Mouse (Mus musculus) kidney, embryonic 14.5 days (tissue): ENCODE data around the gene Tor1a. TPM values are rescaled to one million over a fixed set of nuclear protein-coding genes. Genes with fewer than 3 reads are reported as not detected.
"Not testable (repeated sequence)": the region's sequence is repeated elsewhere in the genome, so short reads cannot be mapped to it uniquely, and the experiment has no call there.

Experiments
- ATAC-seq: fragments of 200-750 bp; cut with Nextera tagmentation; 2 replicates; pipeline ENCODE4 v1.8.0; 2017; ENCODE audit warnings: moderate number of reproducible peaks, mild to moderate bottlenecking, moderate TSS enrichment, moderate library complexity; ENCODE audit not compliant: low FRiP score, low TSS enrichment
- H3K27ac ChIP-seq: fragments of 300-500 bp; sonication (generic); 2 replicates; pipeline ENCODE4 v1.5.1; 2014; ENCODE audit warnings: low read depth, mild to moderate bottlenecking, low read length, moderate library complexity, mixed read lengths
- H3K27me3 ChIP-seq: fragments of 300-500 bp; sonication (generic); 2 replicates; pipeline ENCODE4 v1.6.1; 2014; ENCODE audit warnings: mild to moderate bottlenecking, low read length; ENCODE audit not compliant: control insufficient read depth, insufficient read depth
- H3K36me3 ChIP-seq: fragments of 300-500 bp; sonication (generic); 2 replicates; pipeline ENCODE4 v1.6.1; 2014; ENCODE audit warnings: low read length, mixed read lengths; ENCODE audit not compliant: control insufficient read depth, insufficient read depth
- H3K4me1 ChIP-seq: fragments of 300-500 bp; sonication (generic); 2 replicates; pipeline ENCODE4 v1.6.1; 2014; ENCODE audit warnings: low read length, mixed read lengths; ENCODE audit not compliant: control insufficient read depth, insufficient read depth
- H3K4me2 ChIP-seq: fragments of 300-500 bp; sonication (generic); replicated peaks from 2 replicates; pipeline ENCODE4 v1.6.1; 2014; ENCODE audit warnings: low read depth, mild to moderate bottlenecking, low read length
- H3K4me3 ChIP-seq: fragments of 300-500 bp; sonication (generic); 2 replicates; pipeline ENCODE4 v1.5.1; 2014; ENCODE audit warnings: mild to moderate bottlenecking, low read length
- H3K9ac ChIP-seq: fragments of 300-500 bp; sonication (generic); 2 replicates; pipeline ENCODE4 v1.6.1; 2014; ENCODE audit warnings: low read depth, mild to moderate bottlenecking, low read length, moderate library complexity
- H3K9me3 ChIP-seq: fragments of 300-500 bp; sonication (generic); 2 replicates; pipeline ENCODE4 v1.6.1; 2016; ENCODE audit warnings: low read length; ENCODE audit not compliant: control insufficient read depth
- WGBS: fragments of 180-500 bp; shearing (Covaris S2); extraction: QIAGEN DNeasy Blood & Tissue Kit; methylation state at CpG from one replicate; pipeline ENCODE4 v1.1.7; 2014; 5-methylcytosine and 5-hydroxymethylcytosine counted together
- polyA plus RNA-seq: library from polyadenylated mRNA; unstranded; fragments of >200 nt; fragmentation: Nextera tagmentation; extraction: Ambion mirVana; gene quantifications from 2 replicates; pipeline ENCODE4 v1.2.1, GENCODE M21; 2014

Gene Tor1a
- polyA plus RNA-seq, 1 experiment from 2014 or later, result 80.6 TPM

- WGBS, result 46% methylated on average over 5 of the region's 5 CpGs
- no peaks in the 10 kb centered on the region for H3K27me3 ChIP-seq
- no peak overlapping the region for H3K4me3 ChIP-seq
- H3K4me1 ChIP-seq, result 0 out of 2 replicates have a peak, but pooled peaks cover under 1% of the 10 kb centered on the region
- H3K9ac ChIP-seq, result no peak overlapping the region
- H3K4me2 ChIP-seq, result no peak overlapping the region
- no peaks in the 10 kb centered on the region for H3K9me3 ChIP-seq
- peaks cover 97% of the 10 kb centered on the region for H3K36me3 ChIP-seq
- no peak overlapping the region for H3K27ac ChIP-seq
- no peak for ATAC-seq
These were observed 7.9 kb downstream of the Tor1a start for GRCm38 (mm10) chr2:30959856-30960255.

DNA sequence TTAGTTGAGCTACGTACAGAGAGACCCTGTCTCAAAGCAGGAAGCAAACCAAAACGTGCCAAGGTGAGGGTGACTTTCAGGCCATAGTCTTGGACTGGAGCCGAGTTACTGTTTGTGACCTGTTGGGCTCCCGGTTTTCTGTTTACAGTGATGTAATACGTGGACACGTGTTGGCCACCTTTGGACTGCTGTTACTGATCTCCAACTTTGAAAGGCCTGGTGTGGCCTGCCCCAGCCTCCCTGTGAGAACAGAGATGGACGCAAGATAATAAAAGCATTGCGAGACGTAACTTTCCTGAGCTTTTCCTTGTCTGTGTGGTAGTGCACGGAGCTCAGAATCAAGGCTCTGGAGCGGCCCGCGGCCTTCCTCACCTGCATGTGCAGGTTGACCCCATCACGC is 9.0 kb downstream of the Tor1a start:
- no peak overlapping the region for H3K9ac ChIP-seq
- H3K36me3 ChIP-seq, result peaks cover 86% of the 10 kb centered on the region
- H3K27ac ChIP-seq, result no peak overlapping the region
- WGBS, result 94% methylated on average over 14 of the region's 14 CpGs
- no peaks in the 10 kb centered on the region for H3K27me3 ChIP-seq
- no peak overlapping the region for H3K4me2 ChIP-seq
- H3K9me3 ChIP-seq, result no peaks in the 10 kb centered on the region
- ATAC-seq, result no peak
- H3K4me1 ChIP-seq, result peaks cover 12% of the 10 kb centered on the region
- no peak overlapping the region for H3K4me3 ChIP-seq

DNA sequence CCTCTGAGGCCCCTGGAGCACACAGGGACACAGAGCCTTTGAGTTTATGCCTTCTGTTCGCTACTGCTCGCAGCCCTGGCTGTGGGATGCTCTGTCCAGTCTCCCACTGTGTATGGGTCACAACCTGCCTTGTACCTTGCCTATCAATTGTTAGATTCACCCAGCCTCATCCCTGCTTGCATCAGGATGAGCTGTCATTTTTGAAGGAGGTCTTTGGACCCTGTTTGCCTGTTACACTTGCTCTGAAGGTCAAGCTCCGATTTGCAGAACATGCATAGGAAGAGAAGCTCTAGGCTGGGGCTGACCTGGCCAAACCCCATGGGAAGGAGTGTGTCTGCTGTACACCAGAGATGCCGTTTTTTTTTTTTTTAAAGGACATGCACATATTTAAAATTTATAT is 10.2 kb downstream of the Tor1a start:
- no peak for ATAC-seq
- Histone ChIP-seq H3K27ac (no peak overlapping the region), H3K36me3 (peaks cover 74% of the 10 kb centered on the region), H3K9me3 (no peaks in the 10 kb centered on the region), H3K4me1 (peaks cover 14% of the 10 kb centered on the region), H3K4me3 (no peak overlapping the region), H3K4me2 (no peak overlapping the region), H3K9ac (no peak overlapping the region), H3K27me3 (no peaks in the 10 kb centered on the region)
- WGBS, result 89% methylated on average over 4 of the region's 4 CpGs

DNA sequence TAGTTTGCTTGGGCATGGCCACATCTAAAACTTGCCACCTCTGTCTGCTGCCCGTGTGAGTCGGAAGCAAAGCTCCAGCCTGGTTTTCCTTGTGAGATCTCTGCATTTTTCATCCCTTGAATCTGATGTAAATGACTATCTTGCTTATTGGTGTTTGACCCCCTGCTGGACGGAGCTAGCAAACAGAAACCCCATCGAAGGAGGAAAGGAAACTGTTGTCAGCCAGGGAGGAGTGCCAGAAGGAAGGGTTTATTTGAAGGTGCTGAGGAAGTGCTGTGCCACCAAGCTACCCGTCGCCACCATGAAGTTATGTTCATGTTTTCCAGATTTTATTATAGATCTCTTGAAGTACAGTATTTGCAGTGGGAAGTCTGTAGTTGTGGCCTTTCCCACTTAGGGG is 12.9 kb downstream of the Tor1a start:
- H3K9ac ChIP-seq, result no peak overlapping the region
- H3K9me3 ChIP-seq, result no peaks in the 10 kb centered on the region
- no peak for ATAC-seq
- H3K4me3 ChIP-seq, result no peak overlapping the region; the same call in 1 of the 2 replicates
- H3K36me3 ChIP-seq, result peaks cover 47% of the 10 kb centered on the region
- 76% methylated on average over 6 of the region's 6 CpGs for WGBS
- peak overlapping the region; percentile 85 for H3K4me2 ChIP-seq
- H3K27ac ChIP-seq, result no peak overlapping the region
- peaks cover 14% of the 10 kb centered on the region for H3K4me1 ChIP-seq
- no peaks in the 10 kb centered on the region for H3K27me3 ChIP-seq

DNA sequence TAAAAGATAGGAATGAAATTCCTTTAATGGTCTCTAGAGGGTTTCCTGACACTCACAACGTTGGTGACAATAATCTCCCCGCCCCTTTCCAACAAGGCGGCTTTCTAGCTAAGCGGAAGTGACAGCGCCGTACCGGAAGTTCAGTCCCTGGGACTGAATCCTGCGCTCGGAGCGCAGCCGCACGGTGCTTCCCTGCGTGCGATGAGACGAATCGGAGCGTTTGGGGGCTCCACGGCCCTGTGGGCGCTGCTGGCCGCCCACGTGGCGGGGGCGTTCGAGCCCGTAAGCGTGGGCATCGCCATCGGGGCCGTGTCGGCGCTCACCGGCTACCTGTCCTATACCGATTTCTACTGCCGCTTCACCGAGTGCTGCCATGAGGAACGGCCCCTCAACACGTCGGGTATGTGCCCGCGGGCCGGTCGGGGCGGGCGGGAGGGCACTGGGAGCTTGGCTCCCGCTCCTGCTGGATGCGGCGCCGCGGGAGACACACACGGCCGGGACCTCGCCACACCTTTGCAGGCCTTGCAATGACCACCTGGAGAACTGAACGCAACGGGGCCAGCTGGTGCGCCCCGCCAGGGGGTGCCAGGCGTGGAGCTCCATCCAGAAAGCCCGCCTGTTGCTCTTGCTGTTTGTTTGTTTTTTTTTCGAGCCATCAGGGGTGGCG is 14.8 kb downstream of the Tor1a start, which contains the start of gene Tor1b:
Gene Tor1b (plus strand): TSS at position 136 of the 667 bp plus-strand sequence.
- 1% methylated on average over 60 of the region's 60 CpGs for WGBS
- H3K4me2 ChIP-seq, result peak within 1 kb of the TSS; percentile 85
- no peaks in the 10 kb centered on the region for H3K27me3 ChIP-seq
- peak within 1 kb of the TSS; percentile 70 for H3K27ac ChIP-seq
- H3K9ac ChIP-seq, result peak within 1 kb of the TSS; percentile 92
- peaks cover 29% of the 10 kb centered on the region for H3K36me3 ChIP-seq
- H3K9me3 ChIP-seq, result no peaks in the 10 kb centered on the region
- ATAC-seq, result peak; percentile 86
- peaks cover 14% of the 10 kb centered on the region for H3K4me1 ChIP-seq
- peak within 1 kb of the TSS; percentile 89 for H3K4me3 ChIP-seq

GRCm38 (mm10) chr2:30952457-30952823 is 15.3 kb downstream of the Tor1a start:
- no peak; the same call in 1 of the 2 replicates for ATAC-seq
- WGBS, result 30% methylated on average over 5 of the region's 5 CpGs
- Histone ChIP-seq H3K27me3 (no peaks in the 10 kb centered on the region), H3K9ac (peak overlapping the region; percentile 92; the same call in 1 of the 2 replicates), H3K9me3 (no peaks in the 10 kb centered on the region), H3K4me2 (peak overlapping the region; percentile 85), H3K27ac (peak overlapping the region; percentile 70), H3K4me1 (peaks cover 14% of the 10 kb centered on the region), H3K4me3 (peak overlapping the region; percentile 89; the same call in 1 of the 2 replicates), H3K36me3 (peaks cover 24% of the 10 kb centered on the region)

DNA sequence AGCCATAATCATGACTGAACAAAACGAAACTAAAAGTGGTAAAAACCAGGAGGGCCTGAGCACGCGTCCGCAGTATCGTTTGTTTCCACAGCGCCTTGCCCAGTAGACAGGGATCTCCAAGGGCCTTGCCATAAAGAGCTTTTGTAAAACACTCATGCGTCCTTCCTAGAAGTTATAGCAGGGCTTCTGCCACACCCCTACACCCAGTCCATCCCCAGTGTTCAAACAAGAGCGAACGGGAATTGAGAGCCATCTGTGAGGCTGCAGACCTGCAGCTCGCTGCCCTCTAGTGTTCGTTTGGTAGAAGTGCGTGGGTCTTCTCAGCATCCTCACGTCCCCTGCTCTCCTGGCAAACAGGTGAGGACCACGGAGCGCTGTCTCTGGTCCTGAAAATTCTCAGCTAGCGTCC is 25.1 kb downstream of the Tor1a start:
- ATAC-seq, result peak; percentile 59; the same call in 1 of the 2 replicates
- Histone ChIP-seq H3K4me1 (no peaks in the 10 kb centered on the region), H3K9me3 (no peaks in the 10 kb centered on the region), H3K27ac (no peak overlapping the region), H3K4me3 (peak overlapping the region; percentile 27), H3K4me2 (peak overlapping the region; percentile 33), H3K36me3 (no peaks in the 10 kb centered on the region), H3K9ac (no peak overlapping the region), H3K27me3 (no peaks in the 10 kb centered on the region)
- WGBS, result 29% methylated on average over 16 of the region's 16 CpGs

DNA sequence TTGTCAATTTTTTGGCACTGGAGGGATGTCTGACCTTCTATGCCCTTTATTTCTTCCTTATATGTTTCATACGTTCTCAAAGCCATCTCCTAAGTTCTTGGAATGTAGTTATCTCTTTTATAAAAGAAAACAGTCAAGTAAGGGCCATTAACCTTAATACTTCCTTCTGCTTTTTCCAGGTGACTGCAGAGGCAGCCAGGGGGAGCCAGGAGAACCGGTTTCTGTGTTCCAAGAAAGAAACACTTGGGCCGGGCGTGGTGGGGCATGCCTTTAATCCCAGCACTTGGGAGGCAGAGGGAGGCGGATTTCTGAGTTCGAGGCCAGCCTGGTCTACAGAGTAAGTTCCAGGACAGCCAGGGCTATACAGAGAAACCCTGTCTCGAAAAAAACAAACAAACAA is 25.6 kb downstream of the Tor1a start:
- H3K9ac ChIP-seq, H3K36me3 ChIP-seq, H3K27me3 ChIP-seq, H3K9me3 ChIP-seq, H3K4me1 ChIP-seq, ATAC-seq, H3K4me2 ChIP-seq, H3K27ac ChIP-seq: not testable (repeated sequence)
- WGBS, result 50% methylated on average over 7 of the region's 7 CpGs
- H3K4me3 ChIP-seq, result peak overlapping the region; percentile 27; the same call in 1 of the 2 replicates

DNA sequence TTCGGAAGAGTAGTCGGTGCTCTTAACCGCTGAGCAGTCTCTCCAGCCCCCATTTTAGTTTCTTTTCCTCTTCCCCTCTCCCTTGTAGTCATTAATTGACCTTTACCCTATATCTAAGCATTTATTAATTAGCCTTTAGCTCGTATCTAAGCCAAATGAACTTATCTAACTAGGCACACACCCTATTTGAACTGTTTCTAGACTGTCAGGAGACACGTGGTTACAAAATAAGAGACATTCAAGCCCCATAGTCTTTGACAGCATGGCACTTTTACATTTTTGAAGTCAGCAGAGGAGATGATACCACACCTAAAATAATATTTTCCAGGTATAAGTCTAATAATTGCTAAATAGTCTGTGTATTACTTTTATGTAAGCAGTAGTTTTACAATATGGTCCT is 26.1 kb downstream of the Tor1a start:
- 89% methylated on average over 5 of the region's 5 CpGs for WGBS
- Histone ChIP-seq H3K27me3 (no peaks in the 10 kb centered on the region), H3K9me3 (no peaks in the 10 kb centered on the region), H3K36me3 (no peaks in the 10 kb centered on the region), H3K27ac (no peak overlapping the region), H3K4me3 (no peak overlapping the region), H3K4me2 (no peak overlapping the region), H3K4me1 (no peaks in the 10 kb centered on the region), H3K9ac (no peak overlapping the region)
- no peak for ATAC-seq
